ENCODE assay signal across 18 mouse cellular contexts in the genomic region with DNA sequence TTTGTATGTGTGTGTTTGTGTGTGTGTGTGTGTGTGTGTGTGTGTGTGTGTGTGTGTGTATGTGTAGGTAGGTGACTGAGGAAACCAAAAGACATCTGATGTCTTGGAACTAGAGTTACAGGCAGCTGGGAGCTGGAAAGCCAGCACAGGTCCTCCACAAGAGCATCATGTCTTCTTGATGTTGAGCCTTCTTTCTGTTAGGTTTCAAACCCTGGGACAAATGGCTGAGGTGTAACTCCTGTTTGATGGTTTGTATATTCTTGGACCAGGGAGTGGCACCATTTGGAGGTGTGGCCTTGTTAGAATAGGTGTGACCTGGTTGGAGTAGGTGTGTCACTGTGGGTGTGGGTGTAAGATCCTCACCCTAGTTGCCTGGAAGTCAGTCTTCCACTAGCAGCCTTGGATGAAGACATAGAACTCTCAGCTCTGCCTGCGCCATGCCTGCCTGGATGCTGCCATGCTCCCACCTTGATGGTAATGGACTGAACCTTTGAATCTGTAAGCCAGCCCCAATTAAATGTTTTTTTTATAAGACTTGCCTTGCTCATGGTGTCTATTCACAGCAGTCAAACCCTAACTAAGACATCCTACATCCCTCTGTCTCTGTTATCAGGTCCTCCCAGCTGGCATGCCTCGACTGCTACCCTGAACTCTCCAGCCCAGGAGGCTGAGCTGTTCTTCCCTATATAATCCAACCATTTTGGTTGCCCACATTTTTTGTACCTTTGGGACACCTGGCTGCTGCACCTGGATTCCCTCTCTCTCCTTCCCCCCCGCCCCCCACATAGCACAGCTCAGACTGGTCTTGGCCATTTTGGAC. TPM values are rescaled to one million over a fixed set of nuclear protein-coding genes. Genes with fewer than 3 reads are reported as not detected.
DNase-seq lines count a peak whose midpoint lies in the region; ATAC-seq and TF ChIP-seq lines count a peak whose summit lies in the region.
"Not testable (repeated sequence)": the region's sequence is repeated elsewhere in the genome, so short reads cannot be mapped to it uniquely, and the experiment has no call there.
"Had no signal": no experiment of that assay in that cellular context is flagged by ENCODE, and none has a peak within 500 bp of the region (broad histone marks: within the 10 kb centered on the region; RNA-seq: fewer than 3 reads in every experiment).

No protein-coding gene starts in this region.

- H3K4me3 ChIP-seq in heart, embryonic 11.5 days (ENCODE audit: low read depth, low read length); liver, embryonic 11.5 days (ENCODE audit: low read depth, low read length); stomach, embryonic 16.5 days (replicated peaks; ENCODE audit: low read length): not testable (repeated sequence)
- peak overlapping the region; percentile 63 to 77 for H3K4me3 ChIP-seq in liver, embryonic 14.5 days (ENCODE audit: insufficient read depth in 1 of 2, low read depth in 2 of 2, low read length in 2 of 2)
- H3K4me3 ChIP-seq in liver, postnatal 0 days (ENCODE audit: low read depth, low read length), result peak overlapping the region; percentile 48

- not testable (repeated sequence) for H3K9me3 ChIP-seq in heart, embryonic 11.5 days (replicated peaks; ENCODE audit: control insufficient read depth, low read length); liver, embryonic 11.5 days (ENCODE audit: control insufficient read depth, low read length); liver, embryonic 14.5 days (ENCODE audit: control insufficient read depth, low read length); liver, postnatal 0 days (ENCODE audit: low read length); stomach, embryonic 16.5 days (replicated peaks; ENCODE audit: control insufficient read depth, low read length)

- H3K27ac ChIP-seq in heart, embryonic 11.5 days (ENCODE audit: low read depth, low read length); liver, embryonic 11.5 days (ENCODE audit: low read depth, low read length); stomach, embryonic 16.5 days (ENCODE audit: low read length): not testable (repeated sequence)
- H3K27ac ChIP-seq in liver, embryonic 14.5 days, result peak overlapping the region; percentile 97
- H3K27ac ChIP-seq in liver, postnatal 0 days (ENCODE audit: low read depth), result peak overlapping the region; percentile 86

- not testable (repeated sequence) for H3K27me3 ChIP-seq in heart, embryonic 11.5 days (ENCODE audit: control insufficient read depth, insufficient read depth, low read length); liver, embryonic 11.5 days (replicated peaks; ENCODE audit: control insufficient read depth, insufficient read depth, low read length); liver, embryonic 14.5 days (ENCODE audit: control insufficient read depth, insufficient read depth, low read length); liver, postnatal 0 days (ENCODE audit: insufficient read depth, low read length); stomach, embryonic 16.5 days (ENCODE audit: control insufficient read depth, insufficient read depth, low read length)

- H3K36me3 ChIP-seq in heart, embryonic 11.5 days (ENCODE audit: control insufficient read depth, insufficient read depth, low read length); liver, embryonic 11.5 days (ENCODE audit: control insufficient read depth, insufficient read depth, low read length); liver, embryonic 14.5 days (replicated peaks; ENCODE audit: control insufficient read depth, insufficient read depth, low read depth); liver, postnatal 0 days (replicated peaks; ENCODE audit: insufficient read depth, low read length); stomach, embryonic 16.5 days (ENCODE audit: control insufficient read depth, insufficient read depth, low read length): not testable (repeated sequence)

- H3K9ac ChIP-seq in heart, embryonic 11.5 days (ENCODE audit: low read depth, low read length); liver, embryonic 11.5 days (ENCODE audit: low read depth, low read length); stomach, embryonic 16.5 days (ENCODE audit: low read length): not testable (repeated sequence)
- peak overlapping the region; percentile 79 for H3K9ac ChIP-seq in liver, embryonic 14.5 days (replicated peaks)
- H3K9ac ChIP-seq in liver, postnatal 0 days (replicated peaks), result peak overlapping the region; percentile 62

- WGBS in heart, embryonic 11.5 days (ENCODE audit: insufficient replicate concordance), result 73% methylated on average over 3 of the region's 3 CpGs
- WGBS in liver, embryonic 11.5 days, result 69% methylated on average over 3 of the region's 3 CpGs
- 41% methylated on average over 3 of the region's 3 CpGs for WGBS in liver, embryonic 14.5 days (ENCODE audit: insufficient replicate concordance)
- WGBS in liver, postnatal 0 days (ENCODE audit: insufficient replicate concordance), result 78% methylated on average over 3 of the region's 3 CpGs
- 78% methylated on average over 3 of the region's 3 CpGs for WGBS in stomach, embryonic 16.5 days

- peak; percentile 67 for TF ChIP-seq EP300 in liver, embryonic 14.5 days (IDR thresholded peaks at IDR 0.05; ENCODE audit: low read depth)
- peak; percentile 72; the same call in 1 of the 2 replicates for TF ChIP-seq EP300 in liver, postnatal 0 days (IDR thresholded peaks at IDR 0.05; ENCODE audit: low read depth)

- peak; percentile 85 for ATAC-seq in erythroblast, adult 5-6 weeks (replicated peaks; ENCODE audit: low FRiP score, poor library complexity, severe bottlenecking)
- not testable (repeated sequence) for ATAC-seq in heart, embryonic 11.5 days (replicated peaks; ENCODE audit: insufficient number of reproducible peaks, low FRiP score, low TSS enrichment)
- ATAC-seq in liver, embryonic 11.5 days (replicated peaks; ENCODE audit: low FRiP score), result peak; percentile 74
- ATAC-seq in liver, embryonic 14.5 days (ENCODE audit: insufficient read depth), result peak; percentile 96
- ATAC-seq in liver, postnatal 0 days, result peak; percentile 91
- peak; percentile 52; the same call in 1 of the 2 replicates for ATAC-seq in stomach, embryonic 16.5 days (ENCODE audit: insufficient read depth, low FRiP score)

- not testable (repeated sequence) for DNase-seq in liver, embryonic 11.5 days (ENCODE audit: low spot score)
- DNase-seq in liver, embryonic 14.5 days (ENCODE audit: low read depth in 3 of 3, low spot score in 3 of 3), result peak in 2 of 3 experiments; percentile 63 to 69
- peak; percentile 39 for DNase-seq in liver, postnatal 0 days

- not testable (repeated sequence) for H3K4me1 ChIP-seq in heart, embryonic 11.5 days (ENCODE audit: control insufficient read depth, insufficient read depth, low read length); liver, embryonic 11.5 days (replicated peaks; ENCODE audit: control insufficient read depth, insufficient read depth, low read length)
- H3K4me1 ChIP-seq in liver, embryonic 14.5 days (replicated peaks; ENCODE audit: control insufficient read depth in 2 of 2, insufficient read depth in 2 of 2, low read length in 1 of 2), result peaks cover 32 to 51% of the 10 kb centered on the region in 2 experiments
- peaks cover 18% of the 10 kb centered on the region for H3K4me1 ChIP-seq in liver, postnatal 0 days (ENCODE audit: insufficient read depth)
- H3K4me1 ChIP-seq in stomach, embryonic 16.5 days (ENCODE audit: control insufficient read depth, insufficient read depth, low read length), result peaks cover 13% of the 10 kb centered on the region

- TF ChIP-seq CTCF in liver, embryonic 14.5 days (IDR thresholded peaks at IDR 0.05; ENCODE audit: low read depth); liver, postnatal 0 days (IDR thresholded peaks at IDR 0.05; ENCODE audit: low read depth): not testable (repeated sequence)

- H3K4me2 ChIP-seq in heart, embryonic 11.5 days, result 0 out of 2 replicates have a peak overlapping the region, but pooled peaks have one; percentile 9
- not testable (repeated sequence) for H3K4me2 ChIP-seq in liver, embryonic 11.5 days; stomach, embryonic 16.5 days (ENCODE audit: low read depth, low read length)
- H3K4me2 ChIP-seq in liver, embryonic 14.5 days (ENCODE audit: low read depth), result peak overlapping the region; percentile 76
- peak overlapping the region; percentile 48 for H3K4me2 ChIP-seq in liver, postnatal 0 days (ENCODE audit: low read depth, low read length)

RNA-seq across cellular contexts. Expression of gene Hist4h4, which starts 6.1 kb away (rescaled TPM):
- total RNA-seq in erythroblast, adult 5-6 weeks (2015; ENCODE audit: low replicate concordance), result 12.3 and 17.7 TPM in 2 replicates
- total RNA-seq in erythroblast, adult 5-6 weeks (2017; ENCODE audit: low replicate concordance), result 29.4 and 32.5 TPM in 2 replicates
- 0.17 and 0.51 TPM in 2 replicates for polyA plus RNA-seq in heart, embryonic 11.5 days (2014; fragmentation: Nextera tagmentation; extraction: Ambion mirVana)
- 0.43 and 0.88 TPM in 2 replicates for polyA plus RNA-seq in liver, embryonic 11.5 days (2014; fragmentation: Nextera tagmentation; extraction: Ambion mirVana)
- 2.4 and 3.2 TPM in 2 replicates for polyA plus RNA-seq in liver, embryonic 14.5 days (2012; rRNA removed)
- 1.6 and 1.8 TPM in 2 replicates for polyA plus RNA-seq in liver, embryonic 14.5 days (2014; fragmentation: Nextera tagmentation; extraction: Ambion mirVana)
- 1.1 and 1.4 TPM in 2 replicates for polyA plus RNA-seq in liver, postnatal 0 days (2015; fragmentation: Nextera tagmentation; extraction: Ambion mirVana)
- 0.83 and 0.89 TPM in 2 replicates for polyA plus RNA-seq in stomach, embryonic 16.5 days (2015; fragmentation: Nextera tagmentation; extraction: Ambion mirVana)

RNA-seq across cellular contexts. Expression of gene H2afj, which starts 10.0 kb away (rescaled TPM):
- 20.9 and 21.9 TPM in 2 replicates for total RNA-seq in erythroblast, adult 5-6 weeks (2015; ENCODE audit: low replicate concordance)
- 26.2 and 40.1 TPM in 2 replicates for total RNA-seq in erythroblast, adult 5-6 weeks (2017; ENCODE audit: low replicate concordance)
- 81.7 and 91.1 TPM in 2 replicates for polyA plus RNA-seq in heart, embryonic 11.5 days (2014; fragmentation: Nextera tagmentation; extraction: Ambion mirVana)
- 186 and 193 TPM in 2 replicates for polyA plus RNA-seq in liver, embryonic 11.5 days (2014; fragmentation: Nextera tagmentation; extraction: Ambion mirVana)
- 62.4 and 112 TPM in 2 replicates for polyA plus RNA-seq in liver, embryonic 14.5 days (2012; rRNA removed)
- 130 and 133 TPM in 2 replicates for polyA plus RNA-seq in liver, embryonic 14.5 days (2014; fragmentation: Nextera tagmentation; extraction: Ambion mirVana)
- 147 and 152 TPM in 2 replicates for polyA plus RNA-seq in liver, postnatal 0 days (2015; fragmentation: Nextera tagmentation; extraction: Ambion mirVana)
- polyA plus RNA-seq in stomach, embryonic 16.5 days (2015; fragmentation: Nextera tagmentation; extraction: Ambion mirVana), result 180 and 196 TPM in 2 replicates

RNA-seq across cellular contexts. Expression of gene Gucy2c, which starts 16.5 kb away (rescaled TPM):
- total RNA-seq in erythroblast, adult 5-6 weeks (2015; ENCODE audit: low replicate concordance), result not detected in 2 replicates
- total RNA-seq in erythroblast, adult 5-6 weeks (2017; ENCODE audit: low replicate concordance), result not detected in 2 replicates
- polyA plus RNA-seq in heart, embryonic 11.5 days (2014; fragmentation: Nextera tagmentation; extraction: Ambion mirVana), result 0.11 TPM in 1 of 2 replicates, not detected in the other
- 0.08 TPM in 1 of 2 replicates, not detected in the other for polyA plus RNA-seq in liver, embryonic 11.5 days (2014; fragmentation: Nextera tagmentation; extraction: Ambion mirVana)
- polyA plus RNA-seq in liver, embryonic 14.5 days (2012; rRNA removed), result 0.08 and 0.11 TPM in 2 replicates
- polyA plus RNA-seq in liver, embryonic 14.5 days (2014; fragmentation: Nextera tagmentation; extraction: Ambion mirVana), result 0.06 and 0.10 TPM in 2 replicates
- 0.57 and 0.99 TPM in 2 replicates for polyA plus RNA-seq in liver, postnatal 0 days (2015; fragmentation: Nextera tagmentation; extraction: Ambion mirVana)
- 8.5 and 8.7 TPM in 2 replicates for polyA plus RNA-seq in stomach, embryonic 16.5 days (2015; fragmentation: Nextera tagmentation; extraction: Ambion mirVana)
- total RNA-seq: adrenal gland, postnatal 36 days; G1E; gastrocnemius, adult 18-20 months; gastrocnemius, postnatal 10 days; gastrocnemius, postnatal 36 days; granulocyte monocyte progenitor cell, adult 5-6 weeks; heart, adult 8-10 months; heart, postnatal 10 days; heart, postnatal 36 days had no signal
- polyA plus RNA-seq: erythroblast, embryonic 14.5 days; forebrain, embryonic 10.5 days; G1E; heart, embryonic 12.5 days had no signal

RNA-seq across cellular contexts. Expression of gene BC049715, which starts 29.3 kb away (rescaled TPM):
- total RNA-seq in erythroblast, adult 5-6 weeks (2015; ENCODE audit: low replicate concordance), result 0.38 TPM in 1 of 2 replicates, not detected in the other
- total RNA-seq in erythroblast, adult 5-6 weeks (2017; ENCODE audit: low replicate concordance), result 0.34 and 5.3 TPM in 2 replicates
- 1.6 and 2.1 TPM in 2 replicates for polyA plus RNA-seq in heart, embryonic 11.5 days (2014; fragmentation: Nextera tagmentation; extraction: Ambion mirVana)
- 2.3 and 2.6 TPM in 2 replicates for polyA plus RNA-seq in liver, embryonic 11.5 days (2014; fragmentation: Nextera tagmentation; extraction: Ambion mirVana)
- 0.13 and 0.73 TPM in 2 replicates for polyA plus RNA-seq in liver, embryonic 14.5 days (2012; rRNA removed)
- polyA plus RNA-seq in liver, embryonic 14.5 days (2014; fragmentation: Nextera tagmentation; extraction: Ambion mirVana), result 0.57 and 0.71 TPM in 2 replicates
- polyA plus RNA-seq in liver, postnatal 0 days (2015; fragmentation: Nextera tagmentation; extraction: Ambion mirVana), result 0.44 and 0.99 TPM in 2 replicates
- 0.46 and 2.6 TPM in 2 replicates for polyA plus RNA-seq in stomach, embryonic 16.5 days (2015; fragmentation: Nextera tagmentation; extraction: Ambion mirVana)

RNA-seq across cellular contexts. Expression of gene Wbp11, which starts 29.9 kb away (rescaled TPM):
- total RNA-seq in erythroblast, adult 5-6 weeks (2015; ENCODE audit: low replicate concordance), result 34.2 and 38.2 TPM in 2 replicates
- 25.8 and 55.0 TPM in 2 replicates for total RNA-seq in erythroblast, adult 5-6 weeks (2017; ENCODE audit: low replicate concordance)
- 93.5 and 107 TPM in 2 replicates for polyA plus RNA-seq in heart, embryonic 11.5 days (2014; fragmentation: Nextera tagmentation; extraction: Ambion mirVana)
- polyA plus RNA-seq in liver, embryonic 11.5 days (2014; fragmentation: Nextera tagmentation; extraction: Ambion mirVana), result 165 and 168 TPM in 2 replicates
- 27.1 and 37.6 TPM in 2 replicates for polyA plus RNA-seq in liver, embryonic 14.5 days (2012; rRNA removed)
- polyA plus RNA-seq in liver, embryonic 14.5 days (2014; fragmentation: Nextera tagmentation; extraction: Ambion mirVana), result 51.3 and 59.3 TPM in 2 replicates
- 32.8 and 33.8 TPM in 2 replicates for polyA plus RNA-seq in liver, postnatal 0 days (2015; fragmentation: Nextera tagmentation; extraction: Ambion mirVana)
- 85.0 and 90.8 TPM in 2 replicates for polyA plus RNA-seq in stomach, embryonic 16.5 days (2015; fragmentation: Nextera tagmentation; extraction: Ambion mirVana)
